Mouse (Mus musculus): ENCODE data around the gene Hoxd3. TPM values are rescaled to one million over a fixed set of nuclear protein-coding genes. Genes with fewer than 3 reads are reported as not detected.

Hoxd3 gene
- polyA plus RNA-seq, 1 experiment from 2014 or later, result 1.3 TPM

DNA sequence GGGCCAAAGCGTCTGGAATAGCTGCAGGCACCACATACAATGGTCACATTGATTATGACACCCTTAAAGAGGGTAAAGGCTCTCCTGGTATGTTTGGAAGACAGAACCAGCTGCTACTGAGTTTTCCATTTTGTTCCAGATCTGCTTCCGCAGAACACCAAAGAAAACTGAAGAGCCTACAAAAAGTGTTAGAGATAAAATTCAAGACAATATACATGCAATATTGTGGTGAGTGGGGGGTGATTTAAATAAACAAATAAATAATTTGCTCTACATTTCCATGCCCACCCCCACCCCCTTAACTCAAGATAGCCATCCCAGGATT is 27.7 kb downstream of the Hoxd3 start:
- H3K4me2 ChIP-seq (replicated peaks; ENCODE audit: low read depth), result no peak overlapping the region
- no peak overlapping the region for H3K4me3 ChIP-seq (ENCODE audit: low read depth, low read length)
- TF ChIP-seq CTCF (IDR thresholded peaks at IDR 0.05; ENCODE audit: low read depth), result no peak
- no peak for TF ChIP-seq EP300 (optimal IDR thresholded peaks at IDR 0.05)
- H3K9ac ChIP-seq (ENCODE audit: low read length), result no peak overlapping the region
- ATAC-seq (ENCODE audit: low FRiP score, low TSS enrichment), result no peak
- H3K36me3 ChIP-seq (ENCODE audit: control insufficient read depth, insufficient read depth, low read length), result no peaks in the 10 kb centered on the region
- 17% methylated on average over 2 of the region's 2 CpGs for WGBS
- H3K27me3 ChIP-seq (ENCODE audit: control insufficient read depth, insufficient read depth, low read length), result peaks cover 34% of the 10 kb centered on the region
- no peaks in the 10 kb centered on the region for H3K4me1 ChIP-seq (replicated peaks; ENCODE audit: control insufficient read depth, insufficient read depth)
- no peak for DNase-seq (ENCODE audit: low spot score)
- H3K27ac ChIP-seq (replicated peaks), result no peak overlapping the region
- no peaks in the 10 kb centered on the region for H3K9me3 ChIP-seq (ENCODE audit: control insufficient read depth, low read length)

DNA sequence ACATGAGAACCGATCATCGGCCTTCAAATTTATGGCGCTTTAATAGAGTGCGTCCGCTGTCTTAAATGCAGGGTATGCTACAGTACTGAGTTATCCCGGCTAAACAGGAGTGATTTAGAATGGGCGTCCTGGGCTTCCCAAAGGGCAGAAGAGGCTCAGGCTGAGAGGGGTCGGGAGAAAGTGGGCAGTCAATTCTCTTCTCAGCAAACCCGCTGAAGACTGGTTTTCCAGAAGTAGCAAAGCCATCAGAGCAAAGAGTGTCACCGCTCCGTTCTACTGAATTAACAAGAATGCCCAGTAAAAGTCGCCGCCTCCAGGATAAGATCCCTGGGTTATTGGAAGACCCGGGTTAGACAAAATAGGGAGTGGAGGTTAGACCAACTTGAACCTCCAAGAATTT is 28.1 kb downstream of the Hoxd3 start:
- Histone ChIP-seq H3K27me3 (ENCODE audit: control insufficient read depth, insufficient read depth, low read length) (peaks cover 32% of the 10 kb centered on the region), H3K4me2 (replicated peaks; ENCODE audit: low read depth) (no peak overlapping the region), H3K27ac (replicated peaks) (no peak overlapping the region), H3K4me1 (replicated peaks; ENCODE audit: control insufficient read depth, insufficient read depth) (no peaks in the 10 kb centered on the region), H3K36me3 (ENCODE audit: control insufficient read depth, insufficient read depth, low read length) (no peaks in the 10 kb centered on the region), H3K9ac (ENCODE audit: low read length) (no peak overlapping the region), H3K4me3 (ENCODE audit: low read depth, low read length) (no peak overlapping the region), H3K9me3 (ENCODE audit: control insufficient read depth, low read length) (no peaks in the 10 kb centered on the region)
- no peak for TF ChIP-seq CTCF (IDR thresholded peaks at IDR 0.05; ENCODE audit: low read depth)
- no peak for TF ChIP-seq EP300 (optimal IDR thresholded peaks at IDR 0.05)
- ATAC-seq (ENCODE audit: low FRiP score, low TSS enrichment), result no peak
- DNase-seq (ENCODE audit: low spot score), result no peak
- 10% methylated on average over 14 of the region's 14 CpGs for WGBS

DNA sequence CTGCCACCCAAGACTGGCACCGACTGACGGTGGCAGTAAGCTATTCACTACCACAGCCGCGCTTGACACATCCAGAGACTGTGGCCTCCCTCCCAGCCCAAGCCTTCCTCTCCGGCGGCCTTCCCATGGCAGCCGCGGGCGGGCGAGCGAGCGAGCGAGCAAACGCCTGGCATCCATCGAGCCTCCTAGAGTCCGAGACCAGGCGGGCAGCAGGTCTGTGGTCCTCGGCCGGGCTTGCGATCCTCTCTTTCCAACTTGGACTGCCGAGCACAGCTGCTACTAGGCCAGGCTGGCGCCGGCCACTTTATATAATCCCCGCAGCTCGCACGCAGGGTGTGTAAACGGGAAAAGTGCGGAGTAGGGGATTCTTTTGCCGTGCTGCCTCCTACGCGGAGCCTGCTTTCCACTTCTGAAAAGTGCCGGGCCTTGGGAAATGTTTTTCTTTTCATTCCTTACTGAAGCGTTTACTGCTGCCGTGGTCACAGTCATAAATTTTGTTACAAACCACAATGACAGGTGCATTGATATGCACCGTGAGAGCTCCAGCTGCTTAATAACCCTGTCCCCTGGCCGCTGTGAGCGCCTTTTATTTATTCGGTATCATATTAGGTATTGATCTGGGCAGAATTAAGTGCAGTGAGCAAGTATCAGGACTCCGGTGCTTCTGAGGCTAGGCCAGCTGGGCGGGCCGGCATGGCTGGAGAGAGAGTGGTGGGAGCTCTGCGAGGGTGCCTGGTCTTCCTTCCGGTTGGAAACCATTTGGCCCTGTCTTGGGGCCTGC is 28.8 kb downstream of the Hoxd3 start:
- no peak overlapping the region for H3K4me3 ChIP-seq (ENCODE audit: low read depth, low read length)
- no peaks in the 10 kb centered on the region for H3K36me3 ChIP-seq (ENCODE audit: control insufficient read depth, insufficient read depth, low read length)
- H3K27me3 ChIP-seq (ENCODE audit: control insufficient read depth, insufficient read depth, low read length), result peaks cover 29% of the 10 kb centered on the region
- H3K27ac ChIP-seq (replicated peaks), result no peak overlapping the region
- H3K9me3 ChIP-seq (ENCODE audit: control insufficient read depth, low read length), result no peaks in the 10 kb centered on the region
- no peak for TF ChIP-seq CTCF (IDR thresholded peaks at IDR 0.05; ENCODE audit: low read depth)
- no peak for TF ChIP-seq EP300 (optimal IDR thresholded peaks at IDR 0.05)
- ATAC-seq (ENCODE audit: low FRiP score, low TSS enrichment) (no peak), DNase-seq (ENCODE audit: low spot score) (no peak)
- WGBS, result 4% methylated on average over 43 of the region's 43 CpGs
- H3K4me2 ChIP-seq (replicated peaks; ENCODE audit: low read depth), result no peak overlapping the region
- H3K4me1 ChIP-seq (replicated peaks; ENCODE audit: control insufficient read depth, insufficient read depth), result no peaks in the 10 kb centered on the region
- H3K9ac ChIP-seq (ENCODE audit: low read length), result no peak overlapping the region

DNA sequence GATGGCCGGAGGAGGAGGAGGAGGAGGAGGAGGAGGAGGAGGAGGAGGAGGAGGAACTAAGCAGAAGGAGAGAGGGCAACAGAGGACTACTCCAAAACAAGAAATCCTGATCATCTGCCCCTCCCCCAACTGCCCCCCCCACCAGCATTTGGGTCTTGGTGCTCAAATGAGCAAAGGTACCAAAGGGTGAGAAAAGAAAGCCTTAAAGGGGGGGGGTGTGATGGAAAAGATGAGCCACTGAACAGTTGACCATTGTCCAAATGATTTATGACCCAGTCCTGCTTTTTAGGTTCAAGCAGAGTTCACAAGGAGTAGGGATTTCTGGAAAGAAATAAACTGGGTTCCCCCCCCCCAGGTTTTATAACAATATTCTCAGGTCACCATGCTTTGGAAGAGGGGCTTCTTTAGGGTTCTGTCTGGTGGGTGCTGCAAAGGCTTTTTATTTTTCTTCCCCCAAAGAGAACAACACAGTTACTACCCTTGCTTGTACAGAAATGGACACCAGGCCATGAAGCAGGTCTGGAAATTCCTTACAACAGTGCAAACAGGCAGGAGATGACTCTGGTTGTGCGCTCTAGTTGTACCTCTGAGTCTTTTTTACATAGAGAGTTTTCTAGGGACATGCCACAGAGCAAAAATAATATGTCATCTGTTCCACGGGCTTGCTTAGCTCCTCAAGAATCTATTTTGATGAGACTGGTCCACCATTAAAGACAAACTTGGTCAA is 29.7 kb downstream of the Hoxd3 start:
- Histone ChIP-seq H3K27me3 (ENCODE audit: control insufficient read depth, insufficient read depth, low read length) (peaks cover 36% of the 10 kb centered on the region), H3K4me3 (ENCODE audit: low read depth, low read length) (no peak overlapping the region), H3K4me1 (replicated peaks; ENCODE audit: control insufficient read depth, insufficient read depth) (no peaks in the 10 kb centered on the region), H3K9me3 (ENCODE audit: control insufficient read depth, low read length) (no peaks in the 10 kb centered on the region), H3K9ac (ENCODE audit: low read length) (no peak overlapping the region), H3K27ac (replicated peaks) (no peak overlapping the region), H3K4me2 (replicated peaks; ENCODE audit: low read depth) (no peak overlapping the region), H3K36me3 (ENCODE audit: control insufficient read depth, insufficient read depth, low read length) (no peaks in the 10 kb centered on the region)
- ATAC-seq (ENCODE audit: low FRiP score, low TSS enrichment) (no peak), DNase-seq (ENCODE audit: low spot score) (no peak)
- TF ChIP-seq EP300 (optimal IDR thresholded peaks at IDR 0.05) (no peak), CTCF (IDR thresholded peaks at IDR 0.05; ENCODE audit: low read depth) (no peak)
- 47% methylated on average over 2 of the region's 3 CpGs for WGBS

DNA sequence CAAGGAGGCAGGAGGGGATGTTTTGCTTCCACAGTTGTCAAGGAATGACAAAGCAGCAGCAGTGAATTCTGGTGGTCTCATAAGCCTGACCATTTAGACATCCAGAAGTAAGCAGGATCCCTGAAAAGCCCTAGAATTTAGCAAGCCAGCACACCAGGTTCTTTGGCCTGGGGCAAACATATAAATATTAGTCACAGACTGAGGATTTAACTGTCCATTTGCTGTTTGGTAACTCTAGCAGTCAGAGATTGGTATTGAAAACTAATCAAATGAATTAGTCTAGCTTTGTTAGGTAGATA is 30.2 kb downstream of the Hoxd3 start:
- Histone ChIP-seq H3K27me3 (ENCODE audit: control insufficient read depth, insufficient read depth, low read length) (peaks cover 38% of the 10 kb centered on the region), H3K4me1 (replicated peaks; ENCODE audit: control insufficient read depth, insufficient read depth) (no peaks in the 10 kb centered on the region), H3K4me3 (ENCODE audit: low read depth, low read length) (no peak overlapping the region), H3K36me3 (ENCODE audit: control insufficient read depth, insufficient read depth, low read length) (no peaks in the 10 kb centered on the region), H3K4me2 (replicated peaks; ENCODE audit: low read depth) (no peak overlapping the region), H3K9ac (ENCODE audit: low read length) (no peak overlapping the region), H3K9me3 (ENCODE audit: control insufficient read depth, low read length) (no peaks in the 10 kb centered on the region), H3K27ac (replicated peaks) (no peak overlapping the region)
- TF ChIP-seq CTCF (IDR thresholded peaks at IDR 0.05; ENCODE audit: low read depth) (no peak), EP300 (optimal IDR thresholded peaks at IDR 0.05) (no peak)
- DNase-seq (ENCODE audit: low spot score) (no peak), ATAC-seq (ENCODE audit: low FRiP score, low TSS enrichment) (no peak)

DNA sequence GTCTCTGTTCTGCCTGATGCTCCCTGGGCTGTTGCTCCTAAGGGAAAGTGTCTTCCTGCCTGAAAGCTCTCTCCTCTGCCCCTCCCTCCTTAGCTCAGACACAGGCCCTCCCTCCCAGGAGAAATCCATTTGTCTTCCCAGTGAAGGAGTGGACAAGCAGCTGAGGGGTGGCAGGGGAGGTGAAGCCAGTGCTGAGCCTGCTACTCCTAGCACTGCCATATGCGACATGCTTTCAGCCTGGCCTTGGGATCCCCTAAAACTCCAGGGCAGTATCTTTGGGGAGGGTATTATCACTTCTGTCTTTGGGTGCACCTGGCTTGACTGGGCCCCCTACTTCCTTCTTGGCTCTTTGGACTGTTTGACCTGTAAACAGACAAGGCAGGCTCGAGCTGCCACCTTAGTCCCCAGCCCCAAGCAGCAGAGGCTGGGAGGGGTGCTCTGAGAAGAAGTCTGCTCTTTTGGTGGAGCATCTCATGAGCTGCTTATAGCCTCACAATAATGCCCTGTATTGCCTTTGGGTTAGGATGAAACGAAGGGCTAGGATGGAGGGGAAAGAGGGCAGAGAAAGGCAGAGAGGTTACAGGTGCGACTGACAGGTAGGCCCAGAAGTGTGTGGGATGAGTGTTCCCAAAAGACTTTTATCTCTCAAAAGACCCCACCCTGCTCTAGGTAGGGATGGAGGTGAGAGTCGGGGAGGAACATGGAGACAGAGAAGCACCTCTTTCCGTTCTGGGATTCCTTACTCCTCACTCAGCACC is 34.0 kb downstream of the Hoxd3 start:
- ATAC-seq (ENCODE audit: low FRiP score, low TSS enrichment), result no peak
- no peak for DNase-seq (ENCODE audit: low spot score)
- H3K27ac ChIP-seq (replicated peaks), result no peak overlapping the region
- no peaks in the 10 kb centered on the region for H3K36me3 ChIP-seq (ENCODE audit: control insufficient read depth, insufficient read depth, low read length)
- no peak overlapping the region for H3K4me3 ChIP-seq (ENCODE audit: low read depth, low read length)
- no peaks in the 10 kb centered on the region for H3K9me3 ChIP-seq (ENCODE audit: control insufficient read depth, low read length)
- no peak overlapping the region for H3K9ac ChIP-seq (ENCODE audit: low read length)
- peaks cover 44% of the 10 kb centered on the region for H3K27me3 ChIP-seq (ENCODE audit: control insufficient read depth, insufficient read depth, low read length)
- no peaks in the 10 kb centered on the region; the same call in 1 of the 2 replicates for H3K4me1 ChIP-seq (replicated peaks; ENCODE audit: control insufficient read depth, insufficient read depth)
- no peak overlapping the region for H3K4me2 ChIP-seq (replicated peaks; ENCODE audit: low read depth)
- WGBS, result 13% methylated on average over 6 of the region's 6 CpGs
- TF ChIP-seq CTCF (IDR thresholded peaks at IDR 0.05; ENCODE audit: low read depth) (no peak), EP300 (optimal IDR thresholded peaks at IDR 0.05) (no peak)

All from stomach, postnatal 0 days (tissue).